Mouse (Mus musculus): ENCODE data around the gene Pxmp4.

DNA sequence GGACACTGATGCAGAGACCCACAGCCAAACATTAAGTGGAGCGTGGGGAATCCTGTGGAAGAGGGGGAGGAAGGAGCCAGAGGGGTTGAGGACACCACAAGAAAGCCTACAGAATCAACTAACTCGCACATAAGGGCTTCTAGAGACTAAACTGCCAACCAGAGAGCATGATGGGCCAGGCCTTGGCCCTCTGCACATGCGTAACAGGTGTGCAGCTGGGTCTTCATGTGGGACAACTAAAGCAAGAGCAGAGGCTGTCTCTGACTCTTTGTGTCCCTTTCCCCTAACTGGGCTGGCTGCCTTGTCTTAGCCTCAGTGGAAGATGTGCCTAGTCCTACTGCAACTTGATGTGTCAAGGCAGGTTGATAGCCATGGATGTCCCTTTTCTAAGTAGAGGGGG is 13.6 kb upstream of the Pxmp4 start:
- no peak for TF ChIP-seq GATA1 (IDR thresholded peaks at IDR 0.05; ENCODE audit: low read length)
- no peak for TF ChIP-seq TAL1 (IDR thresholded peaks at IDR 0.05; ENCODE audit: low read length)
